9 mouse cellular contexts compared by ENCODE assay signal in genomic region chr13:89543003-89543402, GRCm38 (mm10). TPM values are rescaled to one million over a fixed set of nuclear protein-coding genes. Genes with fewer than 3 reads are reported as not detected.
A peak's percentile ranks its signal among the peaks of the same experiment; 100 is the strongest.
DNase-seq lines count a peak whose midpoint lies in the region; ATAC-seq and TF ChIP-seq lines count a peak whose summit lies in the region.
"Had no signal": no experiment of that assay in that cellular context is flagged by ENCODE, and none has a peak within 500 bp of the region (broad histone marks: within the 10 kb centered on the region; RNA-seq: fewer than 3 reads in every experiment).

No protein-coding gene starts in this region.

- peak; percentile 93; the same call in 1 of the 2 replicates for TF ChIP-seq CTCF in gastrocnemius, adult 2 months (IDR thresholded peaks at IDR 0.05)

- H3K36me3 ChIP-seq in neural tube, embryonic 15.5 days, result no peaks in the 10 kb centered on the region

- 4% methylated on average over 3 of the region's 3 CpGs for WGBS in neural tube, embryonic 15.5 days

- intact Hi-C loops in gastrocnemius, adult 2 months (cut with DNase I), result no loop called here
- intact Hi-C loops in gastrocnemius, postnatal 14 days (cut with DNase I; ENCODE audit: low total_unique reads), result no loop called here

- no peak overlapping the region for H3K27ac ChIP-seq in gastrocnemius, adult 2 months
- no peak overlapping the region for H3K27ac ChIP-seq in neural tube, embryonic 15.5 days (replicated peaks)

- no peak for DNase-seq in gastrocnemius, adult 2 months
- DNase-seq in gastrocnemius, postnatal 14 days, result no peak
- peak; percentile 51 to 64 for DNase-seq in right cerebral cortex, postnatal 10 days (ENCODE audit: low spot score in 2 of 2)
- DNase-seq in right cerebral cortex, postnatal 25 days, result no peak
- DNase-seq in cerebellum, postnatal 14 days, result peak; percentile 61 to 71
- DNase-seq in kidney, postnatal 4 days, result peak; percentile 7 to 10
- no peak for DNase-seq in adrenal gland, postnatal 4 days (ENCODE audit: low spot score in 2 of 2)

- H3K4me1 ChIP-seq in neural tube, embryonic 15.5 days, result peaks cover 9% of the 10 kb centered on the region; the same call in 1 of the 2 replicates

- ATAC-seq in neural tube, embryonic 15.5 days (ENCODE audit: low FRiP score), result peak; percentile 39; the same call in 1 of the 2 replicates

- no peak overlapping the region for H3K4me3 ChIP-seq in gastrocnemius, adult 2 months
- no peak overlapping the region for H3K4me3 ChIP-seq in neural tube, embryonic 15.5 days (replicated peaks)

- H3K4me2 ChIP-seq in neural tube, embryonic 15.5 days, result no peak overlapping the region

- no peaks in the 10 kb centered on the region for H3K27me3 ChIP-seq in neural tube, embryonic 15.5 days (replicated peaks)

- no peak overlapping the region for H3K9ac ChIP-seq in neural tube, embryonic 15.5 days (replicated peaks)

- no peaks in the 10 kb centered on the region for H3K9me3 ChIP-seq in neural tube, embryonic 15.5 days (replicated peaks)

RNA-seq across cellular contexts. Expression of gene Hapln1, which starts 3.4 kb away (rescaled TPM):
- total RNA-seq in gastrocnemius, adult 2 months (2021), result under 1 TPM in 1 of 2 experiments, not detected in 1; 0.20 TPM
- under 1 TPM; 0.49 to 0.94 TPM for total RNA-seq in gastrocnemius, postnatal 14 days (2021)
- 2.1 and 3.3 TPM in 2 replicates for polyA plus RNA-seq in neural tube, embryonic 15.5 days (2015; fragmentation: Nextera tagmentation; extraction: Ambion mirVana)
- 1 to 10 TPM; 3.9 to 6.6 TPM for total RNA-seq in adrenal gland, postnatal 4 days (2021)
- polyA plus RNA-seq: small intestine, adult 2 months had no signal

Comparison
In these comparisons a context has a peak if more than half of its experiments do, and no peak if none do; other contexts are left out.
1. DNase-seq: peak in right cerebral cortex, postnatal 10 days (2 of 2), cerebellum, postnatal 14 days (2 of 2) and kidney, postnatal 4 days (2 of 2); none in gastrocnemius, adult 2 months (single experiment), gastrocnemius, postnatal 14 days (single experiment), right cerebral cortex, postnatal 25 days (single experiment) and adrenal gland, postnatal 4 days (0 of 2).